Mouse (Mus musculus) bone marrow macrophage, adult 2 months (primary cell): ENCODE results near the gene Slc29a1. TPM values are rescaled to one million over a fixed set of nuclear protein-coding genes. Genes with fewer than 3 reads are reported as not detected.
A peak's percentile ranks its signal among the peaks of the same experiment; 100 is the strongest.
"Not testable (repeated sequence)": the region's sequence is repeated elsewhere in the genome, so short reads cannot be mapped to it uniquely, and the experiment has no call there.

Experiments used
- H3K27ac ChIP-seq: 2 replicates; pipeline ENCODE4 v1.5.1; 2012; ENCODE audit warnings: low read depth, low read length; ENCODE audit not compliant: insufficient read depth
- H3K4me1 ChIP-seq: 2 replicates; pipeline ENCODE4 v1.6.1; 2012; ENCODE audit warnings: low read length; ENCODE audit not compliant: control insufficient read depth, insufficient read depth
- H3K4me3 ChIP-seq: 2 replicates; pipeline ENCODE4 v1.5.1; 2012; ENCODE audit warnings: mild to moderate bottlenecking, low read length, moderate library complexity; ENCODE audit not compliant: insufficient read depth
- CTCF ChIP-seq: IDR thresholded peaks from 2 replicates; pipeline ENCODE4 v1.5.1; 2012; ENCODE audit warnings: low read depth, mild to moderate bottlenecking, low read length, moderate library complexity
- POLR2A ChIP-seq: IDR thresholded peaks from 2 replicates; pipeline ENCODE4 v1.6.1; 2012; ENCODE audit warnings: mild to moderate bottlenecking, low read depth, low read length, borderline replicate concordance
- polyA plus RNA-seq: library from polyadenylated mRNA; stranded (reverse); fragments of >200 nt; gene quantifications from 2 replicates; pipeline ENCODE4 v1.2.4, GENCODE M21; 2012; ENCODE audit not compliant: missing spikeins, insufficient read depth, insufficient read length

Slc29a1 gene
- polyA plus RNA-seq, 1 experiment: 93.9 TPM

DNA sequence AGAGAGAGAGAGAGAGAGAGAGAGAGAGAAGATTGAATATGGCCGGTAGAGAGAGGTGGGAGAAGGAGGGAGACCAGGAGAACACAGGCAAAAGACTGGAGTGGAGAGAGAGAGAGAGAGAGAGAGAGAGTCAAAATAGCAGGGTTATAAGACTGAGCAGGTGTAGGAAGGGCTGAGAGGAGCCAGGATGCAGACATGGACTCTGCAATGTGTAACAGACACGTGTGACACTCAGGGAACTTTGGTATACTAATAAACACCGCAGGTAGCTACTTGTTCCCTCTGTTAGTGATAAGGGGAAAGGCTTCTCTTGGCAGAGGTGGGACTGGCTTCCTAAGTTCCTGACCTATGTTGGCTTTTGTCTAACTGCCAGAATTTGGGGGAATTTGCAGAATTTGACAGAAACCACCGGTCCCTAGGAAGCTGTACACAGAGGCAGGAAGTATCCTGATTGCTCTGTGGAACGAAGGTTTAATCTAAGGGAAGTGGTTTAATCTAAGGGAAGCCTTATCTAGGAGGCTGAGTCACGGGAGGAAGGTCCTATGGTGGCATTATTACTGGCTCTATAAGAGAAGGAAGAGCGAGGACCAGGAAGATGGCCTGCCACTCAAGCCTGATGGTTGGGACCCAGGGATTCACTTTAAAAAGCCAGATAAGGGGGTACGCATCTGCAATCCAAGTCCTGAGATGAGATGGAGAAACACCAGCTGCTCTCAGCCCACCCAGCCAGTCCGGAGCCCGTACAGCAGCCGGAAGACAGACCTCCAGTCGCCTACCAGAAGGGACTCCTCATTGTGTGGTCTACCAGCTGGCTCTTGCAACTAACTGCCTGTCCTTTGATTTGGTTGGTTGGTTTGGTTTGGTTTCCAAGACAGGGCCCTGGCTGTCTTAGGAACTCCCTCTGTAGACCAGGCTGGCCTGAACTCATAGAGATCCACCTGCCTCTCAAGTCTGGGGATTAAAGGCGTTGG is 29.8 kb upstream of the Slc29a1 start:
- H3K4me3 ChIP-seq: no peak overlapping the region
- no peak for TF ChIP-seq CTCF
- no peak for TF ChIP-seq POLR2A
- H3K4me1 ChIP-seq: peaks cover 14% of the 10 kb centered on the region
- no peak overlapping the region for H3K27ac ChIP-seq

DNA sequence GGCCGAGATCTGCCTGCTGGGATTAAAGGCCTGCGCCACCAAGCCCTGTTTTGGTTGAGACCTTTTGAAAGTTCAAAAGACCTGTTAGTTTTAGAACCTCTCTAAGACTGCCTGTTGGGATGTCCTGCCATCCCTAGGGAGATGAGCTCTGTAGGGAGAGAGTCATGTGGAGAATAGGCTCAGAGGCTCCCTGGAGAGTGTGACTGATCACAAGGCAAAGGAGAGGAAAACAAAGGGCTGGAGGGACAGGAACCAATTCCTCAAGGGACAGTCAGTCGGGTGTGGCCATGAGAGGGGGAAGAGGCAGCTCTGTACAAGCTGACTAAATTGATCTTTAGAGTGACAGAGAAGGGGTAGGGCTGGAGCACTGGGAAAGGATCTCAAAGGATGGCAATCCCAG is 28.8 kb upstream of the Slc29a1 start:
- TF ChIP-seq CTCF (no peak), POLR2A (no peak)
- Histone ChIP-seq H3K27ac (no peak overlapping the region), H3K4me1 (peaks cover 14% of the 10 kb centered on the region), H3K4me3 (no peak overlapping the region)

DNA sequence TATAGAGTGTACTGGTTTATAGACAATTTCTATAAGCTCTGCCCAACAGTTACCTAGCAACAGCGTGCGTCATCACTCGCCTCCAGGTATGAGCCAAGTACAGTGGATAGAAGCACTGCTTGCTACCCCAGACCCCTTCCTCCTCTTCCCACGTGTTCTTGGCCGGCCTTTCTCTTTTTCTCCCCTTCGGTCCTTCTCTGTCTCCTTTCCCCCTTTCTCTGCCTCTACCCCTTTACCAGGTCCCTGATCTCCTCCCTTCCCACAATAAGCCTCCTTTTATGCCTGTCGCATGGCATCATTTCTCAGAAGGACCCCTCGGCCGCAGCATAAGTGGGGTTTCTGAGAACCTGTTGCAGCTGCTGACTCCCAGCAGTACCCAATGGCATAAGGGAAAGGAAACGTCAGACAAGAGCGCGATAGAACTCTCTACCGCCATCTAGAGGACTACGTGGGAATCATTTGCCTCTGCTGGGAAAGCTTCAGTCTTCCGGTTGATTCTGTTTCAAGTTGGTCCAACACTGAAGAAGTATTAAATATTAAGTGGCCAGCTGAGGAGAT is 27.2 kb upstream of the Slc29a1 start:
- Histone ChIP-seq H3K4me3 (no peak overlapping the region), H3K4me1 (peaks cover 14% of the 10 kb centered on the region), H3K27ac (no peak overlapping the region)
- TF ChIP-seq POLR2A: no peak
- no peak for TF ChIP-seq CTCF

DNA sequence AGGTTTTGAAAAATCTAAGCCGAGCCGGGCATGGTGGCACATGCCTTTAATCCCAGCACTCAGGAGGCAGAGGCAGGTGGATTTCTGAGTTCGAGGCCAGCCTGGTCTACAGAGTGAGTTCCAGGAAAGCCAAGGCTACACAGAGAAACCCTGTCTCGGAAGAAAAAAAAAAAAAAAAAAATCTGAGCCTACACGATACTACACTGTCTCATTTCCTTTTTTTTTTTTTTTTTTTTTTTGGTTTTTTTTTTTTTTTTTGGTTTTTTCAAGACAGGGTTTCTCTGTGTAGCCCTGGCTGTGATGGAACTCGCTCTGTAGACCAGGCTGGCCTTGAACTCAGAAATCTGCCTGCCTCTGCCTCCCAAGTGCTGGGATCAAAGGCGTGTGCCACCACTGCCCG is 24.0 kb upstream of the Slc29a1 start:
- H3K27ac ChIP-seq, H3K4me3 ChIP-seq: not testable (repeated sequence)
- H3K4me1 ChIP-seq: peaks cover 18% of the 10 kb centered on the region

DNA sequence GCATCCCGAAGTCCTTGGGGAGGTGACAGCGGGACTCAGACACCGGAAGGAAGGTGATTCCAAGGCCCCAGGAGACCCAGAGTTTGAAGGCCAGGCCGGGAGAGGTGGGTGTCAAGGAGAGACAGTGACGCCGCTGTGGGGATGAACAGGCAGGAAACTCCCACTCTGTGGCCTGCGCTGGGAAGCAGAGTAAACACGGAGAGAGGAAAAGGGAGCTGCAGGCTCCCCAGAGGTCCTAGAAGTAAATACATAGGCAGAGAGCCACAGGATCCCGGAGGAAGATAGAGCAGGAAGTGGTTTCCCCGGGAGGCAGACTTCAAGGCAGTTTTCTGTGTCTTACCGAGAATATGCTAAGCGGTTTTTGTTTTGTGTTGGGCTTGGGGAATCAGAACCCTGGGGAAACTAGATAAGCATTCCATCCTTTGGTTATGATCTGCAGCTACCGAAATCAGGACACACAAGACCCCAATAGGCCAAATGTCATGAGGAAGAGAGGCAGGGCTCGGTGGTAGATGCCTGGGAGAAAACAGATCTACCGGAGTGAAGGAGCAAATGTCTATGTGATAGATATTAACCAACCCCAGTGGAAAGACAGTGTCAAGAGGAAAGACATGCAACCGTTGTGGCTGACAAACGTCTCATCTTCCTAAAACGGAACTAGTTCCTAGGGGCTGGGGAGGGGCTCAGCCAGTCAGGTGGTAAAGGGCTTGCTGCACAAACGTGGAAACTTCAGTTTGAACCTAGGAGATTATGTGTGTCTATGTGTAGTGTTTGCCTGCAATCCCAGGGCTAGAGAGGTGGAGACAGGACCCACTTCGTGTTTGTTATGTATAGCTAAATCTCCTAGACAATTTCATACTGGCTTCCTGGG is 20.2 kb upstream of the Slc29a1 start:
- peak overlapping the region; percentile 90 for H3K27ac ChIP-seq

DNA sequence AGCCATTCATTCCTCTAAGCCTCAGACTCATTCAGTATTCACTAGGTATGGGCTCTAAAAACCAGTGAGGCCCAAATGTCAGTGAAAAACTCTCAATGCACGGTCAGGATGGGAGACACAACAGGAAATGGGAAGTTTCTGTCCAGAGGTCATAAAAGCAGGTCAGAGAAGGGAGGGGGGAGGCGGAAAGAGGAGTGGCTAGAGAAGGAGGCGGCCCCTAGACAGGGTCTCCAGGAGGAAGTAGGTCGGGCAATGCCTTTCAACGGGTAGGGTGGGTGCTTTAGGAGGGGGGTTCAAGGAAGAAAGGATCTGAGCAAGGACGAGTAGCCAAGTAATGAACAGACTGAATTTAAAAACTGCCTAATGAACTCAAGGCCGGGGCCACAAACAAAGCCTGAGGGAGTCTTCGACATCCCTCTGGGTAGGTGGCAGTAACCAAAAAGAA is 19.6 kb upstream of the Slc29a1 start:
- H3K4me3 ChIP-seq: peak overlapping the region; percentile 70
- peaks cover 28% of the 10 kb centered on the region for H3K4me1 ChIP-seq
- peak overlapping the region; percentile 90 for H3K27ac ChIP-seq
- TF ChIP-seq CTCF: no peak
- TF ChIP-seq POLR2A: 0 out of 2 replicates have a peak, but pooled peaks have one; percentile 2

More for the DNA sequence above, 20.2 kb upstream of the Slc29a1 start:
- peaks cover 27% of the 10 kb centered on the region for H3K4me1 ChIP-seq
- TF ChIP-seq CTCF (no peak), POLR2A (0 out of 2 replicates have a peak, but pooled peaks have one; percentile 0)
- H3K4me3 ChIP-seq: peak overlapping the region; percentile 70

DNA sequence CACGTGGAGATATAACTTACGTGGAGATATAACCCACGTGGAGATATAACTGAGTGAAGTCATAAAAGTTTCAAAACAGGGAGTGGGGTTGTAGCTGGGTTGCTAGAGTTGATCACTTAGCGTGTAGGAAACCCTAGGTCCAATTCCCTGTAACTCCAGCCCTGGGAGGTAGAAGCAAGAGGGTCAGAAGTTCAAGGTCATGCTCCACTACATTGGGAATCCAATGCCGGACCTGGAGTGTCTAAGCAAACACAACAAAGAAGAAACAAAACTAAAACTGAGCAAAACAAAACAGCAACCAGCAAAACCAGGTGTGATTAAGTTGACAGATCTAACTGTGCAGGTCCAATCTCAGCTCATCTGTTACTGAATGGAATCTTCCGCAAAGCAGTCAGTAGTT is 18.2 kb upstream of the Slc29a1 start:
- TF ChIP-seq POLR2A: no peak
- TF ChIP-seq CTCF: no peak
- H3K27ac ChIP-seq: no peak overlapping the region

DNA sequence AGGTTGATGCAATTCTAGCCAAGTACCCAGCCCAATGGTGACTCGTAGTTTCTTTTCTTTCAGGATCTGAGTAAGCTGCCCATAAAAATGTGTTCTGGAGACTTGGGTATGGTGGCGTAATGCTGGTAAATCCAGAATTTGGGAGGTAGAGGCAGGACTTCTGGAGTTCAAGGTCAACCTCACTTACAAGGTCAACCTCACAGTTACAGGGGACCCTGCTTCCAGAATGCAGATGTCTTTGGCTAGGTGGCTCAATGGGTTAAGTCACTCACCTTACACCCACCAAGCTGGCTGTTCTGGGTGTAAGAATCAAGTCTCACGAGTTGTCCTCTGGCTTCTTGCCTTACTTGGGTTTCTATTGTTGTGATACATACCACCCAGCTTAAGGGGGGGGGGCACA is 17.3 kb upstream of the Slc29a1 start:
- Histone ChIP-seq H3K4me3 (no peak overlapping the region), H3K27ac (no peak overlapping the region)
- TF ChIP-seq POLR2A (no peak), CTCF (no peak)

More for the DNA sequence above, 18.2 kb upstream of the Slc29a1 start:
- H3K4me1 ChIP-seq: peaks cover 38% of the 10 kb centered on the region
- no peak overlapping the region for H3K4me3 ChIP-seq

DNA sequence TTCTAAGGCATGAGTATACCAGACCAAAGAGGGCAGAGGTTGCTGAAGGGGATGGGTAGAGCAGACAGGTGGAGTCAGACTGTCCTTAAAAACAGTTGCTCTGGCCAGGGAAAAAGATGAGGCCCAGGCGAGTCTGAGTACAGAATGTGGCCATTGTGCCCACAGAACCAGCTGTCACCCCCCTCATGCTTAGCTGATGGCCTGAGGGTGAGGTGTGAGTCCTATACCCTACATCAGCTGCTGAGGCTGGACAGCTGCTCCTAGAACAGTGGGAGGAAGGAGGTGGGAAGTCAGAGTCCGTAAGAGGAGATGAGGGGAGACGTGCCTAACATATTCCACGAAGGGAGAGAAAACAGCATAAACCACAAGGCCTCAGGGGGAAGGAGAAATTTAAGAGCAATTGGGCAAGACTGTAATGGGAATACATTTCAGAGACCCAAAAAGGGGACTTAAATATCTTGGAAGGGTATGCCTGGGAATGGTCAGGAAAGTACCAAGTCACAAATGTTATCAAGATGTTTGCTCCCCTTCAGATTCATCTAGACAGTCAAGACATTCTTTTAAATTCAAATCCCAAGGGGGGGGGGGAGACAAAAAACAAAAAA is 16.7 kb upstream of the Slc29a1 start:
- peaks cover 46% of the 10 kb centered on the region for H3K4me1 ChIP-seq
- no peak overlapping the region for H3K4me3 ChIP-seq
- TF ChIP-seq POLR2A (no peak), CTCF (no peak)
- no peak overlapping the region for H3K27ac ChIP-seq

More for the DNA sequence above, 17.3 kb upstream of the Slc29a1 start:
- peaks cover 45% of the 10 kb centered on the region for H3K4me1 ChIP-seq

DNA sequence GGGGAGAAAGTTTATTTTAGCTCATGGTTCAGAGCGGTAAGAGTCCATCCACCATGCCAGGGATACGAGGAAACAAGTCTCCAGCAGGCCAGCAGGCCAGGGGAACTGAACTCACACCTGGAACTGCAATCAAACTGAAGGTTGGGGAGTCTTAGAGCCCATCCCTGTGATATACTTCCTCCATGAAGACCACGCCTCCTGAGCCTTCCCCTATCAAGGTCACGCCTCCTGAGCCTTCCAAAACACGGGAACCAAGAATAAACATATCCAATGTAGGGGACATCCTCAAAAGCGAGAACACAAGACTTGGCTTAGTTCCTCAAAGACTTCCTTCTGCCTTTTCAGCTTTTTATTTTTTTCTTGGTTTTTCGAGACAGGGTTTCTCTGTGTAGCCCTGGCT is 13.5 kb upstream of the Slc29a1 start:
- H3K27ac ChIP-seq: peak overlapping the region; percentile 65
- no peak overlapping the region for H3K4me3 ChIP-seq
- peaks cover 58% of the 10 kb centered on the region for H3K4me1 ChIP-seq
- TF ChIP-seq CTCF (no peak), POLR2A (no peak)
